Mouse (Mus musculus) forelimb bud, embryonic 11.5 days (tissue): Measurements from ENCODE around the gene Ptk6.
A peak's percentile ranks its signal among the peaks of the same experiment; 100 is the strongest.
"Not testable (repeated sequence)": the region's sequence is repeated elsewhere in the genome, so short reads cannot be mapped to it uniquely, and the experiment has no call there.

Experiments used
- DNase-seq: peaks from one replicate; pipeline ENCODE4 v3.0.0-alpha.2; 2012; ENCODE audit warnings: low read depth, low spot score

Ptk6 gene

GRCm38 (mm10) chr2:181219538-181220216 lies 17.1 kb upstream of the Ptk6 start, which contains the start of gene Fndc11:
Fndc11 (plus strand) TSS chr2:181220013.
- DNase-seq: peak; percentile 90

GRCm38 (mm10) chr2:181218881-181219485 lies 16.4 kb upstream of the Ptk6 start:
- no peak for DNase-seq

GRCm38 (mm10) chr2:181216037-181216436 lies 13.4 kb upstream of the Ptk6 start:
- DNase-seq: no peak

GRCm38 (mm10) chr2:181213021-181213445 lies 10.4 kb upstream of the Ptk6 start, which contains the start of gene Srms:
Srms (minus strand) TSS chr2:181213185.
- peak; percentile 52 for DNase-seq

GRCm38 (mm10) chr2:181212389-181213020 lies 9.9 kb upstream of the Ptk6 start:
- no peak for DNase-seq

- DNase-seq: no peak
Observed at GRCm38 (mm10) chr2:181206118-181206517, 3.5 kb upstream of the Ptk6 start.

- DNase-seq: no peak
Observed at GRCm38 (mm10) chr2:181205678-181206077, 3.1 kb upstream of the Ptk6 start.

- no peak for DNase-seq
Observed at GRCm38 (mm10) chr2:181202886-181203285, 297 bp upstream of the Ptk6 start.

- no peak for DNase-seq
Observed at GRCm38 (mm10) chr2:181201606-181202005, 983 bp downstream of the Ptk6 start.

- no peak for DNase-seq
Observed at GRCm38 (mm10) chr2:181196628-181197300, 5.8 kb downstream of the Ptk6 start.

GRCm38 (mm10) chr2:181193044-181193443 lies 9.5 kb downstream of the Ptk6 start:
- no peak for DNase-seq

GRCm38 (mm10) chr2:181191936-181192335 lies 10.7 kb downstream of the Ptk6 start:
- no peak for DNase-seq

GRCm38 (mm10) chr2:181191385-181191784 lies 11.2 kb downstream of the Ptk6 start:
- DNase-seq: not testable (repeated sequence)

- DNase-seq: no peak
Observed at GRCm38 (mm10) chr2:181189321-181189720, 13.3 kb downstream of the Ptk6 start.

GRCm38 (mm10) chr2:181188681-181189080 lies 13.9 kb downstream of the Ptk6 start:
- no peak for DNase-seq

- peak; percentile 92 for DNase-seq
Observed at GRCm38 (mm10) chr2:181187121-181188000, 15.2 kb downstream of the Ptk6 start, which contains the start of gene Ppdpf. Ppdpf (plus strand) TSS chr2:181187247.

- DNase-seq: peak; percentile 88
Observed at GRCm38 (mm10) chr2:181186635-181187034, 16.0 kb downstream of the Ptk6 start.

- DNase-seq: no peak
Observed at GRCm38 (mm10) chr2:181180898-181181297, 21.7 kb downstream of the Ptk6 start.

GRCm38 (mm10) chr2:181178471-181178870 lies 24.1 kb downstream of the Ptk6 start:
- DNase-seq: no peak

GRCm38 (mm10) chr2:181178015-181178414 lies 24.6 kb downstream of the Ptk6 start:
- no peak for DNase-seq

- no peak for DNase-seq
Observed at GRCm38 (mm10) chr2:181174646-181175045, 27.9 kb downstream of the Ptk6 start.
